Mouse (Mus musculus) hindbrain, embryonic 10.5 days (tissue): Measurements from ENCODE around the gene Trpm3. TPM values are rescaled to one million over a fixed set of nuclear protein-coding genes. Genes with fewer than 3 reads are reported as not detected.

Source experiments
- DNase-seq: peaks from one replicate; pipeline ENCODE4 v3.0.0-alpha.2; 2017; ENCODE audit warnings: low spot score
- H3K27ac ChIP-seq: fragments of 300-500 bp; sonication (generic); 2 replicates; pipeline ENCODE4 v1.5.1; 2016; ENCODE audit warnings: mild to moderate bottlenecking, moderate library complexity
- H3K27me3 ChIP-seq: fragments of 300-500 bp; sonication (generic); 2 replicates; pipeline ENCODE4 v1.6.1; 2016; ENCODE audit warnings: mild to moderate bottlenecking; ENCODE audit not compliant: poor library complexity, insufficient read depth, severe bottlenecking
- H3K36me3 ChIP-seq: fragments of 300-500 bp; sonication (generic); 2 replicates; pipeline ENCODE4 v1.6.1; 2016; ENCODE audit warnings: mild to moderate bottlenecking, moderate library complexity
- H3K4me1 ChIP-seq: fragments of 300-500 bp; sonication (generic); replicated peaks from 2 replicates; pipeline ENCODE4 v1.6.1; 2016; ENCODE audit warnings: mild to moderate bottlenecking
- H3K4me3 ChIP-seq: fragments of 300-500 bp; sonication (generic); 2 replicates; pipeline ENCODE4 v1.5.1; 2016; ENCODE audit warnings: mild to moderate bottlenecking, moderate library complexity
- H3K9me3 ChIP-seq: fragments of 300-500 bp; sonication (generic); 2 replicates; pipeline ENCODE4 v1.6.1; 2016; ENCODE audit warnings: mild to moderate bottlenecking, moderate library complexity
- WGBS: fragments of 180-500 bp; shearing (Covaris S2); methylation state at CpG from one replicate; pipeline ENCODE4 v1.1.7; 2016; 5-methylcytosine and 5-hydroxymethylcytosine counted together
- polyA plus RNA-seq: library from polyadenylated mRNA; unstranded; fragments of >200 nt; fragmentation: Nextera tagmentation; extraction: Ambion mirVana; gene quantifications from 2 replicates; pipeline ENCODE4 v1.2.1, GENCODE M21; 2016

Gene Trpm3
- polyA plus RNA-seq, 1 experiment from 2014 or later = 14.4 TPM

DNA sequence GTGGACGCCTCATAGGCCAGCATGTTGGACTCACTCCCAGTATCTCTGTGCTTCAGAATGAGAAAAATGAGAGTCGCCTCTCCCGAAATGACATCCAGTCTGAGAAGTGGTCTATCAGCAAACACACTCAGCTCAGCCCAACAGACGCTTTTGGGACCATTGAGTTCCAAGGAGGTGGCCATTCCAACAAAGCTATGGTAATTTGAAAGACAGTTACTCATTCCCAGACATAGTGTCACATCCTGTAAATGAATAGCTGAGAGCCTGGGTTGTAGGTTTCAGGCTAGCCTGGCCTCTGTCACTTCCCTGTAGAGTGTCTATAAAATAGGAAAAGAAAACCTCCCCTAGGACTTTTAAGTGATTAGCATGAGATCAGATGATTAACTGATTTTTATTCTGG is 559.9 kb downstream of the Trpm3 start:
- Histone ChIP-seq H3K36me3 (no peaks in the 10 kb centered on the region), H3K27me3 (peaks cover 9% of the 10 kb centered on the region; the same call in 1 of the 2 replicates), H3K9me3 (no peaks in the 10 kb centered on the region), H3K27ac (no peak overlapping the region), H3K4me3 (no peak overlapping the region), H3K4me1 (peaks cover 30% of the 10 kb centered on the region)
- no peak for DNase-seq
- WGBS = 91% methylated on average over 4 of the region's 4 CpGs

DNA sequence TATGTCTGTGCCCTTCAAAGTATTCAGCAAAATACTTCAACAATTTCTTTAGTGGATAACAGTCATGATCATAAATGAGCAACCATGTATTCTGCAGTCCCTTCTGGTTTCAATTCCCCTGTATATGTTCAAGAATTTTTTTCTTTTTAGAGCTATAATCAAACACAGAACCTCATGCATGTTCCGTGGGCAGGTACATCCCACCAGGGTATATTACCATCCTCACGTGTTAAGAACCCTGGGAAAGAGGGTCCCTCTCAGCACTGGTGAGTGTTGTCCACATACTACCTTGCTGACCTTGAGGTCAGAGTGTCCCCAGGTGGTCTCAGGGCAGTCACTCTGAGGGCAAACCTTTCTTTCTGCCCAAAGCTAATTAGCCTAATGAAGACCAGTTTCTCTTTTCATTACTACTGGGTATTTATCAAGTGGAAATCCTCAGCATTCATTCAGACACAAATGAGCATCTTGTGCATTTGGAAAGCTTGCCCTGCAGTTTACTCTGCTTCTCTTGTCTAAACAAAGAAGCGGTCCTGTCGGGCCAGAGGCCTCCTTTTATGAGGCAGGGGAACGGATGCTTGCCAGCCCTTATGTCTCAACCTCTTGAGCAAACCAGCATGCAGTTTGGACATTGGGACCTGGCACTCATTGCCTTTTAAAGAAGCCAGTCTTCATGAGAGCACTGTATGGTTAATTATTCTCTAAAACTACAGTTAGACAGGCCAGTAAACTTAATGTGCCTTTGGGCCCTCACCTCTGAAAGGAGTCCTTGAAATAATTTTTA is 562.2 kb downstream of the Trpm3 start:
- Histone ChIP-seq H3K27me3 (peaks cover 9% of the 10 kb centered on the region; the same call in 1 of the 2 replicates), H3K27ac (no peak overlapping the region), H3K36me3 (no peaks in the 10 kb centered on the region), H3K9me3 (no peaks in the 10 kb centered on the region), H3K4me3 (no peak overlapping the region), H3K4me1 (peaks cover 20% of the 10 kb centered on the region)
- 22% methylated on average over 5 of the region's 5 CpGs for WGBS
- no peak for DNase-seq

DNA sequence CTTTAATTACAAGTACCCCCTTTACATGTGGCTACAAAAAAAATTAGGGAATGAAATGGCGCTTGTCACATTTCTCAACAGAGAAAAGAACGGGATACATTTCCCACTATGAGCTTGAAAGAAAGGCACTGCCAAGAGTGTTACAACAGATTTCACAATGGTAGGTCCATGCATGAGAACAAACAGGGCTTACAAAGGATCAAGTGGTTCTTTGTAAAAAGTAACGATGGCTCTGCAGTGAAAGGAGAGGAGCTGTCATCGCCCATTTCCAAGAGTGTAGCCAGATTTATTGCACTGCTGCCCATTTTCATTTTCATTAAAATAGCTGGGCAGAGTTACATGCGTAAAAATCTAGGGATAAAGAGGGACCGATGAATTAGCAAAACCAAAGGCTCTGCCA is 565.0 kb downstream of the Trpm3 start:
- no peaks in the 10 kb centered on the region for H3K36me3 ChIP-seq
- H3K27ac ChIP-seq = no peak overlapping the region
- no peaks in the 10 kb centered on the region for H3K9me3 ChIP-seq
- WGBS = 43% methylated on average over 6 of the region's 6 CpGs
- H3K27me3 ChIP-seq = peaks cover 9% of the 10 kb centered on the region; the same call in 1 of the 2 replicates
- DNase-seq = no peak
- no peak overlapping the region for H3K4me3 ChIP-seq
- H3K4me1 ChIP-seq = peaks cover 17% of the 10 kb centered on the region

DNA sequence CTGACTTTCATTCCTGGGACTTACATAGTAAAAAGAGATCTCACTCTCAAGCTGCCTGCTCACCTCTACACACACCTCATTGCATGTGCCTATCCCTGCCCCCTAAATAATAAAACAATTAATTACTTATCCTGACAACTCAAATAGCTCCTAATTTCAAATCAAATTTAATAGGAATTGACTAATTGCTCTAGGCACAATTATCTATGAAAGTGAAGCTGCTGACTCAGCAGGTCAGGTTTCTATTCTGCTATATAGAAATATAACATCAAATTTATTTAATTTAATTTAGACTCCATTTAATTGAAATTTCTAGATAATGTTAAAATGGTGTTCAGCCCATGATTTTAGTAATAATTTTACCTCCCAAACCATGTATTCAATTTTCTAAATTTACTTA is 566.6 kb downstream of the Trpm3 start:
- Histone ChIP-seq H3K4me3 (no peak overlapping the region), H3K4me1 (peaks cover 17% of the 10 kb centered on the region), H3K27me3 (peaks cover 9% of the 10 kb centered on the region; the same call in 1 of the 2 replicates), H3K36me3 (no peaks in the 10 kb centered on the region), H3K27ac (no peak overlapping the region), H3K9me3 (no peaks in the 10 kb centered on the region)
- DNase-seq = no peak

DNA sequence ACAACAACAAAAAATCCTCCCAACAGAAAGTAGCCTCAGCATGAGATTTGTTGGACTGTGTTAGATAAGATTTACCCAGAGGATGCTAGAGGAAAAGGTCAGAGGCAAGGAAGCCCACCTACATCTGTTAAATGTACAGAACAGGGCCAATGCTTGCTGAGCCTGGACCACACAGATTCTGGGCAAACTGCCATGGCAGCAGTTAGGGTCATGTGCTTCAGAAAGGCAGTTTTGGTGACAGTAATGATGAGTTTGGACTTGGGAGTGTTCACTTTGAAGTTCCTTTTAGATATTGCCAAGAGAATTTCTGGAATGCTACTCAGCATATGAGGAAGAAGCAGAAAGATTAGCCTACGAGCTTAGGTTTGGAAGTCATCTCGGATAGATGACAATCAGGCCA is 580.2 kb downstream of the Trpm3 start:
- no peak overlapping the region for H3K27ac ChIP-seq
- H3K36me3 ChIP-seq = no peaks in the 10 kb centered on the region
- 88% methylated on average over 2 of the region's 2 CpGs for WGBS
- no peak for DNase-seq
- H3K4me1 ChIP-seq = no peaks in the 10 kb centered on the region
- H3K9me3 ChIP-seq = no peaks in the 10 kb centered on the region
- H3K4me3 ChIP-seq = no peak overlapping the region
- H3K27me3 ChIP-seq = no peaks in the 10 kb centered on the region

DNA sequence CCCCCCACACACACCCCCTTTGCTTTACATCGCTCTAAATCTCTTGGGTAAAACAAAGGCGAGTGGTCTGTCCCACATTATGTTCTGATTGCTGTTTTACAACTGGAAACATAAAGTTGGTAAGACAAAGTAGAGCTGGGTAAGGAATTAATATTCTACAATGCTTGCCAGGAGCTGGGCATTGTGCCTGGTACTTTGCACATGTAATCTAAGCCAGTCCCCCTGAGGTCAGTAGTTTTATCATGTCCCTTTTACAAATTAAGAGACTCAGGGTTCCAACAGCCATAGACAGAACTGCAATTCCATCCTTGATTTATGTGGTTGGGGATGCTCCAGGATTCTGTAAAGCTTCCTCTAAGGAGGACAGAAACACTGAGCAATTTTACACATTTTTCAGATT is 591.0 kb downstream of the Trpm3 start:
- H3K9me3 ChIP-seq = no peaks in the 10 kb centered on the region
- no peaks in the 10 kb centered on the region for H3K27me3 ChIP-seq
- WGBS = 85% methylated on average over 2 of the region's 2 CpGs
- no peaks in the 10 kb centered on the region for H3K36me3 ChIP-seq
- H3K4me1 ChIP-seq = peaks cover 8% of the 10 kb centered on the region; the same call in 1 of the 2 replicates
- DNase-seq = no peak
- H3K4me3 ChIP-seq = no peak overlapping the region
- H3K27ac ChIP-seq = no peak overlapping the region

DNA sequence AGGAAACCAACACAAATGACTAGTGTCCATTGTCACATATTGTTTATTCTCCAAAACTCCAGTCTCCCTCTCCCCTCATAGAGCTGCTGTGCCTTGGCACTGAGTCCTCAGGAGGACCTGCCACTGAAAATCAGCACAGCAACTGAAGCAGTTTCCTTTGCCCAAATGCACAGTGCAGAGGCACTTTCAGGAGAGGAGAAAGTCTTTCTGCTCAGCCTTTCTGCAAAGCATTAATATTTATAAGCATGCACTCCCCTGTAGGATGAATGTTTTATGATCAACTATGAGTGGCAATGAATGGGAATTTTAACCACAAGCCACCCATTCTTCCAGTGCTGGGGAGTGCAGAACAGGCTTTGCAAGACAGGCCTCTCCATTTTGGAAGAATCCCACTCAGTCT is 592.1 kb downstream of the Trpm3 start:
- Histone ChIP-seq H3K27me3 (no peaks in the 10 kb centered on the region), H3K9me3 (no peaks in the 10 kb centered on the region), H3K36me3 (no peaks in the 10 kb centered on the region), H3K27ac (no peak overlapping the region), H3K4me1 (peaks cover 8% of the 10 kb centered on the region; the same call in 1 of the 2 replicates), H3K4me3 (no peak overlapping the region)
- no peak for DNase-seq

DNA sequence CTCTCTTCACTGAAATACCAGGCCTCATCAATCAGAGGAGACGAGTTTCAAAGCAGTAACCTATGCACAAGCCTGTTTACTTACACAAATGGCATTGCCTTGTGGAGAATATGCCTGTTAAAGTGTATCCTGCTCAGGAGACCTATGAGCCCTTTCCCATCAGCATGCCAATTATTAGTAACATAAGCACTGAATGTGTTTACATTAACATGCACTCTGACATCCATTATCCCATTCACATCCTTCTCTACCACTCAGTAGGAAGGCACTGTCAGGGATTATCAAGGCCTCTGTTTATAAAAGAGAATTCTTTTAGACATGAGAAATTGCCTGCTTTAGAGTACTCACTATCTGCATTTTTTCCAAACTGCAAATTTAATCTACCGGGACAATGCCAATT is 598.0 kb downstream of the Trpm3 start:
- no peak overlapping the region for H3K27ac ChIP-seq
- peaks cover 5% of the 10 kb centered on the region; the same call in 1 of the 2 replicates for H3K4me1 ChIP-seq
- H3K9me3 ChIP-seq = no peaks in the 10 kb centered on the region
- 62% methylated on average over 2 of the region's 2 CpGs for WGBS
- no peak overlapping the region for H3K4me3 ChIP-seq
- no peaks in the 10 kb centered on the region for H3K36me3 ChIP-seq
- no peaks in the 10 kb centered on the region for H3K27me3 ChIP-seq
- DNase-seq = no peak

DNA sequence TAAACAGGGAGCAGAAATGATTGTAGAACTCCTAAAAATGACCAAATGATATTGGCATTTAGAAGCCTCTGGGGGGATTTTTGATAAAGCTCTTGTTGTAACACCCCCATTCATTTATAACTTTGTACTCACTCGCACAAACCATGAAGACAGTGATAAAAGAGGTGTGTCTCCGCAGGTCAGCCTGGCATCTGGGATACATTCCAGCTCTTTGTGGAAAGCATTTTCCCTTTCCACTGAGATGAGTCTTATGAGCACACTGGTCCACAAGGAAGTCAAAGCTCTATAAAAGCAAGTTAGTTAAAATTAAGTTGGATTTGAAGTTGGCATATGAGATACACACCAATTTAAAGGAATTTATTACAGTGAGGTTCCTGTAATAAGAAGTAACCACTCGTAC is 600.4 kb downstream of the Trpm3 start:
- no peaks in the 10 kb centered on the region for H3K27me3 ChIP-seq
- H3K9me3 ChIP-seq = no peaks in the 10 kb centered on the region
- WGBS = 85% methylated on average over 3 of the region's 3 CpGs
- no peak overlapping the region for H3K27ac ChIP-seq
- H3K36me3 ChIP-seq = no peaks in the 10 kb centered on the region
- DNase-seq = no peak
- H3K4me1 ChIP-seq = no peaks in the 10 kb centered on the region
- H3K4me3 ChIP-seq = no peak overlapping the region

DNA sequence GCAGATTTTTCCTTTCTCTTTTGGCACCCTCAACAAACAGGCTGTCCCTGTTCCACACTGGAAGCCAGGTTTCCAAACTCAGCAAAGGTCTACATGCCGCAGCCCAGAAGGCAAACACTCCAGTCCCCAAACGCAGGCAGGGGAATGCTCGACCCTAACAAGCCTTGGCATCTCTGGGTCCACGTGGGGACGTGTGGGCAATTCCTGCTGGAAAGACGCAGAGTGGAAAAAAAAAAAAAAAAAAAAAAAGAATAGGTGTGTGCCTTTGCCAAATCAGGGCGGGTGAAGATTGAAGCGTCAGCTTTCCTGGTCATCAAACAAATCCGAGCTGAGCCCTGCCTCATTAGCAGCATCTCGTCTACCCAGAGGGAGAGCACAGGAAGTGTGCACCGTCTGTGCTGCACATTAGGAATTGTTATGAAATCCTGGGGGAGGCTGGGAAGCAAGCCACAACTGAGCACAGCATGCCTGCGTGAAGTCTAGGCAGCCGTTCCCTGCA is 614.5 kb downstream of the Trpm3 start:
- WGBS = 65% methylated on average over 13 of the region's 13 CpGs
- no peaks in the 10 kb centered on the region for H3K9me3 ChIP-seq
- no peak overlapping the region for H3K4me3 ChIP-seq
- H3K4me1 ChIP-seq = no peaks in the 10 kb centered on the region
- no peak overlapping the region for H3K27ac ChIP-seq
- H3K36me3 ChIP-seq = no peaks in the 10 kb centered on the region
- no peaks in the 10 kb centered on the region for H3K27me3 ChIP-seq
- no peak for DNase-seq

DNA sequence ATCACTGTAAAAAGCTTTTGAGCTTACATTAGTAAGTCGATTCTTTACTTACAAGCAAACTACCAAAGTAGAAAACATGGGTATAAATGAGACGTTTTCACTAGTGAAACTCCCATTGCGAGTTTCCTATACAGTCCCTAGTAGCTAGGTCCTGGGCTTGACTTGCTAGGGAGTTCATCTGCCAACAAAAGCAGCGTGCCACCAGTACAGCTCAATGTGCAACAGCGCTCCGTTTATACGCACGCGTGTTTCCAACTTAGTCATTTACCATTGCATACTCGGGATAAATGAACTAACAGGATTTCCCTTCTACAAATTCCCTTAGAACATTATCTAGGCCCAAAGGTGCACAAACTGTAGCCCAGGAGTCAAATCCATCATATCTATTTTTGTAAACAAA is 615.2 kb downstream of the Trpm3 start:
- Histone ChIP-seq H3K4me3 (no peak overlapping the region), H3K27me3 (no peaks in the 10 kb centered on the region), H3K4me1 (no peaks in the 10 kb centered on the region), H3K27ac (no peak overlapping the region), H3K36me3 (no peaks in the 10 kb centered on the region), H3K9me3 (no peaks in the 10 kb centered on the region)
- DNase-seq = no peak
- WGBS = 93% methylated on average over 10 of the region's 10 CpGs

DNA sequence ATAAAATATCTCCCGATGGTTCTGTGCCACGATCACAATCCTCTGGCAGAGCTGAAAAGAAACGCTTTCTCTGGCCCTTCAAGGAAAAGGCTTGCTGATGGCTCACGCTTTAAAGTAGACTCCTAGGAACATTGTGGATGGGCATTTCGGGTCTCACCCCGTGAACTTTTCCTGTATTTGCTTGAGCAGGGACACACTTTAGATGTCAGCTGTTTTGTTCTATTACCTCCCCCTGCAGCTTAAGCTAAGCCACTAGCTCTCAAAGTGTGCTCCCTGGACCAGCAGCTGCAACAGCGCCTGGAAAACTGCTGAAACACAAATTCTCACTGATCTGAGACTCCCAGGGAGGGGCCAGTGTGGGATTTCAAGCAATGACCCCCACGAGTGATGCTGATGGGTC is 615.7 kb downstream of the Trpm3 start:
- H3K27ac ChIP-seq = no peak overlapping the region
- 80% methylated on average over 8 of the region's 8 CpGs for WGBS
- no peak for DNase-seq
- H3K4me1 ChIP-seq = no peaks in the 10 kb centered on the region
- no peaks in the 10 kb centered on the region for H3K36me3 ChIP-seq
- no peak overlapping the region for H3K4me3 ChIP-seq
- H3K9me3 ChIP-seq = no peaks in the 10 kb centered on the region
- no peaks in the 10 kb centered on the region for H3K27me3 ChIP-seq

DNA sequence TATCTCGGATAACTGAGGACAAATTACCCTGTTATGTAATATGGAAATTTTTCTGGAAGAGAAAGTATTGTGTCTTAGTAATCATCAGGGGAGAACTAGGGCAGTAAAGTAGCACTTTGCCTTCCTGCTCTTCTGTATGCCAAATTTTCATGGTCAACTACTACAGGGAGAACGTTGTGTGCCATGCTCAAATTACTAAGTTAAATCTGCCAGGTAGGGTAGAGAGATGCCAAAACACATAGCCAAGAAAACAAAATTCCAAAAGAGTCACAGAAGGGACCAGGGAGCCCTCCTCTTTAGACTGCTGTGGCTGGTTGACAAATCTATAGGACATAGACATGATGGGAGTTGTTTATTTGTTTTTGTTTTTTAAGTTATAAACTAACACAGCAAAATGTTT is 619.6 kb downstream of the Trpm3 start:
- no peaks in the 10 kb centered on the region for H3K27me3 ChIP-seq
- H3K4me3 ChIP-seq = no peak overlapping the region
- WGBS = 80% methylated on average over 2 of the region's 2 CpGs
- H3K4me1 ChIP-seq = no peaks in the 10 kb centered on the region
- no peak for DNase-seq
- H3K27ac ChIP-seq = no peak overlapping the region
- no peaks in the 10 kb centered on the region for H3K9me3 ChIP-seq
- no peaks in the 10 kb centered on the region for H3K36me3 ChIP-seq

DNA sequence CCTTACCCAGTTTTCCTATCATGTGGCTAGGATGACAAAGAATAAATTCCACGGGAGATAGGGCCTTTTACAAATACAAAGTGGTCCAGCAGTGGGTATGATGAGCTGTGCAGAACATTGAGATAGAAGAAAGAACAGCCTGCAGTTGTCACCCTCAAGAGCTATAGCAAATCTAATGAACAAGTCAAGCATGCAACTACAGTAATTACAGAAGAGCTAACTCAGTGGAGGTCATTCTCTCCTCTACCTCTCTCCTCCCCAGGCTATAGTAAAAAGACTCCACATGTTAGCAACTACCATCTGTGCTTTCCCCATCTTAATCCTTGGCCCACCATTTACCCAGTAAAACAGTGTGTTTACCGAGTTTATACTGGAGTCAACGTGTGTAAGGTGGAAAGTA is 629.4 kb downstream of the Trpm3 start:
- H3K4me1 ChIP-seq = no peaks in the 10 kb centered on the region
- H3K27ac ChIP-seq = no peak overlapping the region
- H3K36me3 ChIP-seq = no peaks in the 10 kb centered on the region
- no peak for DNase-seq
- 85% methylated on average over 3 of the region's 3 CpGs for WGBS
- H3K9me3 ChIP-seq = no peaks in the 10 kb centered on the region
- no peak overlapping the region for H3K4me3 ChIP-seq
- H3K27me3 ChIP-seq = no peaks in the 10 kb centered on the region
